Mouse (Mus musculus) lung, postnatal 10 days (tissue): ENCODE measurements around the gene Emd.
A peak's percentile ranks its signal among the peaks of the same experiment; 100 is the strongest.
"Not testable (repeated sequence)": the region's sequence is repeated elsewhere in the genome, so short reads cannot be mapped to it uniquely, and the experiment has no call there.

Experiments used
- DNase-seq: peaks from one replicate; pipeline ENCODE4 v3.0.0; 2021

The Emd gene

GRCm38 (mm10) chrX:74254153-74254887 lies at the start of gene Emd:
Emd (plus strand) TSS chrX:74254687.
- DNase-seq = peak; percentile 95

- DNase-seq = peak; percentile 32
These were observed 36.0 kb upstream of the Emd start for GRCm38 (mm10) chrX:74218496-74218895.

GRCm38 (mm10) chrX:74219449-74219848 lies 35.0 kb upstream of the Emd start:
- peak; percentile 23 for DNase-seq

- not testable (repeated sequence) for DNase-seq
These were observed 34.4 kb upstream of the Emd start for GRCm38 (mm10) chrX:74220099-74220498.

- no peak for DNase-seq
These were observed 24.4 kb upstream of the Emd start for GRCm38 (mm10) chrX:74230038-74230437.

- DNase-seq = no peak
These were observed 21.3 kb upstream of the Emd start for GRCm38 (mm10) chrX:74233196-74233595.

- DNase-seq = no peak
These were observed 14.2 kb upstream of the Emd start for GRCm38 (mm10) chrX:74240332-74240731.

GRCm38 (mm10) chrX:74243396-74243795 lies 11.1 kb upstream of the Emd start:
- peak; percentile 59 for DNase-seq

- DNase-seq = peak; percentile 46
These were observed 10.7 kb upstream of the Emd start for GRCm38 (mm10) chrX:74243807-74244206.

- peak; percentile 86 for DNase-seq
These were observed 9.8 kb upstream of the Emd start for GRCm38 (mm10) chrX:74244614-74245083.

- no peak for DNase-seq
These were observed 9.4 kb upstream of the Emd start for GRCm38 (mm10) chrX:74245107-74245506.

GRCm38 (mm10) chrX:74245687-74246086 lies 8.8 kb upstream of the Emd start:
- peak; percentile 92 for DNase-seq

GRCm38 (mm10) chrX:74246213-74246681 lies 8.2 kb upstream of the Emd start:
- peak; percentile 93 for DNase-seq

GRCm38 (mm10) chrX:74246693-74247092 lies 7.8 kb upstream of the Emd start:
- peak; percentile 62 for DNase-seq

GRCm38 (mm10) chrX:74248651-74249050 lies 5.8 kb upstream of the Emd start:
- peak; percentile 79 for DNase-seq

GRCm38 (mm10) chrX:74249615-74250014 lies 4.9 kb upstream of the Emd start, which contains the start of gene Flna:
Flna (minus strand) TSS chrX:74249820.
- peak; percentile 78 for DNase-seq

GRCm38 (mm10) chrX:74254888-74255565 lies 540 bp downstream of the Emd start:
- DNase-seq = no peak

- DNase-seq = no peak
These were observed 3.3 kb downstream of the Emd start for GRCm38 (mm10) chrX:74257746-74258145.

- no peak for DNase-seq
These were observed 15.2 kb downstream of the Emd start for GRCm38 (mm10) chrX:74269736-74270061.

- DNase-seq = peak; percentile 95
These were observed 15.8 kb downstream of the Emd start, which contains the start of gene Rpl10 for GRCm38 (mm10) chrX:74270062-74270901. Rpl10 (plus strand) TSS chrX:74270812.

- peak; percentile 59 for DNase-seq
These were observed 16.5 kb downstream of the Emd start for GRCm38 (mm10) chrX:74270902-74271551.
